Mouse (Mus musculus): ENCODE measurements around the gene Adam6b.

DNA sequence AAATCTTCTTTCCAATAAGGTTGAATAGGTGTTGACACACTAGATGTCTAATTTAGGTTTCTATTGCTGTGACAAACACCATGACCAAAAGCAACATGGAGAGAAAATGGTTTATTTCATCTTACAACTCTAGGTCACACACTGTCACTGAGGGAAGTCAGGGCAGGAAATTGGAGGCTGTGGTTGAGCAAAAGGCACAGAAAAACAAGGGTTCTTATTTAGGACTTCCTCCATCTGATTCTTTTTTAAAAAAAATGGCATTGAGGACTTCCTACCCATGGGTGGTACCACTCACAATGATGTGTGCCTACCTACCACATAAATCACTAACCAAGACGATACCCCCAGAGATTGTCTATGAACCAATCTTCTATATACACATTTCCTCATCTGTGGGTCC lies 43.2 kb upstream of the Adam6b start:
- no peak for TF ChIP-seq CTCF (IDR thresholded peaks at IDR 0.05; ENCODE audit: low read depth)
- TF ChIP-seq EP300 (IDR thresholded peaks at IDR 0.05; ENCODE audit: low read depth), result no peak
